ENCODE assay signal across 28 mouse cellular contexts in genomic region chr2:72240691-72241090, GRCm38 (mm10). TPM values are rescaled to one million over a fixed set of nuclear protein-coding genes. Genes with fewer than 3 reads are reported as not detected.
DNase-seq lines count a peak whose midpoint lies in the region; ATAC-seq and TF ChIP-seq lines count a peak whose summit lies in the region.
"Had no signal": no experiment of that assay in that cellular context is flagged by ENCODE, and none has a peak within 500 bp of the region (broad histone marks: within the 10 kb centered on the region; RNA-seq: fewer than 3 reads in every experiment).

No protein-coding gene starts in this region.

- ATAC-seq in heart, postnatal 0 days (ENCODE audit: insufficient read depth, low read depth): no peak
- ATAC-seq in stomach, embryonic 16.5 days (ENCODE audit: insufficient read depth, low FRiP score): 0 out of 2 replicates have a peak, but pooled peaks have one; percentile 10
- no peak for ATAC-seq in stomach, postnatal 0 days (ENCODE audit: low FRiP score, low TSS enrichment)
- ATAC-seq in embryonic facial prominence, embryonic 14.5 days (ENCODE audit: low read depth): no peak
- ATAC-seq in limb, embryonic 14.5 days (ENCODE audit: low FRiP score, low read depth): no peak
- ATAC-seq: activated CD4-positive, CD25-positive, alpha-beta regulatory T cell, adult 4 months; forebrain, postnatal 0 days; hindbrain, embryonic 16.5 days had no signal

- no peak for TF ChIP-seq CTCF in heart, postnatal 0 days (IDR thresholded peaks at IDR 0.05; ENCODE audit: low read depth)
- no peak for TF ChIP-seq CTCF in heart, adult 2 months (IDR thresholded peaks at IDR 0.05)
- TF ChIP-seq CTCF in stomach, postnatal 0 days (IDR thresholded peaks at IDR 0.05; ENCODE audit: low read depth): no peak

- no peaks in the 10 kb centered on the region for H3K79me2 ChIP-seq in heart, adult 2 months (replicated peaks; ENCODE audit: control insufficient read depth, insufficient read depth, low read length)

- WGBS in heart, postnatal 0 days: 87% methylated on average over 7 of the region's 7 CpGs
- WGBS in heart, adult 2 months: 86% methylated on average over 7 of the region's 7 CpGs
- 83% methylated on average over 7 of the region's 7 CpGs for WGBS in stomach, embryonic 16.5 days
- 87% methylated on average over 7 of the region's 7 CpGs for WGBS in stomach, postnatal 0 days
- WGBS in embryonic facial prominence, embryonic 14.5 days: 84% methylated on average over 7 of the region's 7 CpGs
- WGBS in limb, embryonic 14.5 days: 77% methylated on average over 7 of the region's 7 CpGs

- no peak overlapping the region for H3K4me2 ChIP-seq in heart, postnatal 0 days (ENCODE audit: low read depth, low read length)
- H3K4me2 ChIP-seq in stomach, embryonic 16.5 days (ENCODE audit: low read depth, low read length): no peak overlapping the region
- no peak overlapping the region for H3K4me2 ChIP-seq in stomach, postnatal 0 days (replicated peaks; ENCODE audit: low read depth)
- no peak overlapping the region for H3K4me2 ChIP-seq in embryonic facial prominence, embryonic 14.5 days (ENCODE audit: low read depth, low read length)
- H3K4me2 ChIP-seq in limb, embryonic 14.5 days (replicated peaks; ENCODE audit: low read depth, low read length, severe bottlenecking): no peak overlapping the region
- H3K4me2 ChIP-seq: forebrain, embryonic 12.5 days; lung, embryonic 15.5 days; midbrain, embryonic 12.5 days; neural tube, embryonic 13.5 days had no signal

- DNase-seq in heart, postnatal 0 days (ENCODE audit: low spot score): no peak
- no peak for DNase-seq in heart, adult 2 months
- no peak for DNase-seq in stomach, postnatal 0 days (ENCODE audit: low spot score)
- no peak for DNase-seq in embryonic facial prominence, embryonic 14.5 days (ENCODE audit: low spot score)
- DNase-seq in limb, embryonic 14.5 days (ENCODE audit: low spot score): no peak
- no peak for DNase-seq in embryo, embryonic 10 days (ENCODE audit: low spot score)
- no peak for DNase-seq in frontal cortex, postnatal 10 days (ENCODE audit: low spot score in 2 of 2)
- DNase-seq: adrenal gland, adult 8-10 months; B cell, adult 2 months; cerebellum, adult 2 months; cerebellum, postnatal 14 days; forebrain, postnatal 0 days; gastrocnemius, postnatal 14 days; heart, postnatal 14 days; kidney, adult 2 months; layer of hippocampus, postnatal 36 days; lung, postnatal 36 days; right cerebral cortex, postnatal 4 days had no signal

- no peaks in the 10 kb centered on the region for H3K27me3 ChIP-seq in heart, postnatal 0 days (ENCODE audit: control insufficient read depth, insufficient read depth, low read length)
- H3K27me3 ChIP-seq in heart, adult 2 months (ENCODE audit: control insufficient read depth, insufficient read depth, low read length): no peaks in the 10 kb centered on the region
- H3K27me3 ChIP-seq in stomach, embryonic 16.5 days (ENCODE audit: control insufficient read depth, insufficient read depth, low read length): no peaks in the 10 kb centered on the region
- H3K27me3 ChIP-seq in stomach, postnatal 0 days (ENCODE audit: control insufficient read depth, insufficient read depth, low read length): no peaks in the 10 kb centered on the region
- H3K27me3 ChIP-seq in embryonic facial prominence, embryonic 14.5 days (replicated peaks; ENCODE audit: control insufficient read depth, insufficient read depth, low read length): no peaks in the 10 kb centered on the region
- H3K27me3 ChIP-seq in limb, embryonic 14.5 days (ENCODE audit: control insufficient read depth, insufficient read depth, low read length): no peaks in the 10 kb centered on the region
- H3K27me3 ChIP-seq: lung, embryonic 15.5 days; midbrain, embryonic 12.5 days had no signal

- H3K36me3 ChIP-seq in heart, postnatal 0 days (replicated peaks; ENCODE audit: control insufficient read depth, insufficient read depth, low read length): no peaks in the 10 kb centered on the region
- H3K36me3 ChIP-seq in heart, adult 2 months (ENCODE audit: control insufficient read depth, insufficient read depth, low read length): peaks cover 6% of the 10 kb centered on the region
- H3K36me3 ChIP-seq in stomach, embryonic 16.5 days (ENCODE audit: control insufficient read depth, insufficient read depth, low read length): no peaks in the 10 kb centered on the region
- no peaks in the 10 kb centered on the region; the same call in 1 of the 2 replicates for H3K36me3 ChIP-seq in stomach, postnatal 0 days (ENCODE audit: control insufficient read depth, insufficient read depth, low read length)
- no peaks in the 10 kb centered on the region for H3K36me3 ChIP-seq in embryonic facial prominence, embryonic 14.5 days (ENCODE audit: control insufficient read depth, insufficient read depth, low read length)
- no peaks in the 10 kb centered on the region for H3K36me3 ChIP-seq in limb, embryonic 14.5 days (ENCODE audit: control insufficient read depth, insufficient read depth, low read length)
- H3K36me3 ChIP-seq: forebrain, embryonic 12.5 days; lung, embryonic 15.5 days; midbrain, embryonic 12.5 days; neural tube, embryonic 13.5 days had no signal

- no peak for TF ChIP-seq POLR2A in heart, adult 2 months (IDR thresholded peaks at IDR 0.05; ENCODE audit: insufficient read depth, low read depth, low read length)
- no peak for TF ChIP-seq POLR2A in limb, embryonic 14.5 days (IDR thresholded peaks at IDR 0.05; ENCODE audit: borderline replicate concordance, extremely low read depth, insufficient read depth, insufficient read length)

- intact Hi-C loops in heart, adult 2 months (cut with DNase I): no loop called here

- H3K9me3 ChIP-seq in heart, postnatal 0 days (replicated peaks; ENCODE audit: control insufficient read depth, low read length): no peaks in the 10 kb centered on the region
- no peaks in the 10 kb centered on the region for H3K9me3 ChIP-seq in stomach, embryonic 16.5 days (replicated peaks; ENCODE audit: control insufficient read depth, low read length)
- H3K9me3 ChIP-seq in stomach, postnatal 0 days (ENCODE audit: control insufficient read depth, low read length): no peaks in the 10 kb centered on the region
- no peaks in the 10 kb centered on the region for H3K9me3 ChIP-seq in embryonic facial prominence, embryonic 14.5 days (ENCODE audit: control insufficient read depth, low read length)
- no peaks in the 10 kb centered on the region for H3K9me3 ChIP-seq in limb, embryonic 14.5 days (ENCODE audit: control insufficient read depth, low read length)
- H3K9me3 ChIP-seq: forebrain, embryonic 12.5 days; lung, embryonic 15.5 days; midbrain, embryonic 12.5 days; neural tube, embryonic 13.5 days had no signal

- H3K4me1 ChIP-seq in heart, postnatal 0 days (ENCODE audit: control insufficient read depth, insufficient read depth): peaks cover 32% of the 10 kb centered on the region
- peaks cover 3% of the 10 kb centered on the region for H3K4me1 ChIP-seq in heart, adult 2 months (ENCODE audit: control insufficient read depth, insufficient read depth, low read length)
- H3K4me1 ChIP-seq in stomach, embryonic 16.5 days (ENCODE audit: control insufficient read depth, insufficient read depth, low read length): 0 out of 2 replicates have a peak, but pooled peaks cover 6% of the 10 kb centered on the region
- no peaks in the 10 kb centered on the region for H3K4me1 ChIP-seq in stomach, postnatal 0 days (replicated peaks; ENCODE audit: control insufficient read depth, insufficient read depth)
- peaks cover 25% of the 10 kb centered on the region for H3K4me1 ChIP-seq in embryonic facial prominence, embryonic 14.5 days (ENCODE audit: control insufficient read depth, insufficient read depth, low read length)
- peaks cover 46% of the 10 kb centered on the region for H3K4me1 ChIP-seq in limb, embryonic 14.5 days (ENCODE audit: control insufficient read depth, insufficient read depth, low read length)

- H3K4me3 ChIP-seq in heart, postnatal 0 days (ENCODE audit: low read depth, low read length): no peak overlapping the region
- no peak overlapping the region for H3K4me3 ChIP-seq in heart, adult 2 months
- H3K4me3 ChIP-seq in stomach, embryonic 16.5 days (replicated peaks; ENCODE audit: low read length): no peak overlapping the region
- H3K4me3 ChIP-seq in stomach, postnatal 0 days (ENCODE audit: low read depth, low read length): no peak overlapping the region
- H3K4me3 ChIP-seq in embryonic facial prominence, embryonic 14.5 days (ENCODE audit: low read depth, low read length): no peak overlapping the region
- no peak overlapping the region for H3K4me3 ChIP-seq in limb, embryonic 14.5 days (replicated peaks; ENCODE audit: low read length)
- H3K4me3 ChIP-seq: erythroblast, embryonic 14.5 days; forebrain, embryonic 12.5 days; lung, embryonic 15.5 days; midbrain, embryonic 12.5 days; neural tube, embryonic 13.5 days had no signal

- no peak overlapping the region for H3K9ac ChIP-seq in heart, postnatal 0 days (replicated peaks; ENCODE audit: low read depth, low read length)
- no peak overlapping the region for H3K9ac ChIP-seq in heart, adult 2 months (ENCODE audit: low read depth, low read length)
- no peak overlapping the region for H3K9ac ChIP-seq in stomach, embryonic 16.5 days (ENCODE audit: low read length)
- H3K9ac ChIP-seq in stomach, postnatal 0 days (ENCODE audit: low read length): no peak overlapping the region
- H3K9ac ChIP-seq in embryonic facial prominence, embryonic 14.5 days (ENCODE audit: low read depth, low read length): no peak overlapping the region
- H3K9ac ChIP-seq in limb, embryonic 14.5 days (ENCODE audit: low read depth, low read length, severe bottlenecking): no peak overlapping the region
- H3K9ac ChIP-seq: forebrain, embryonic 12.5 days; forebrain, postnatal 0 days; liver, embryonic 14.5 days; lung, embryonic 15.5 days; midbrain, embryonic 12.5 days; neural tube, embryonic 13.5 days had no signal

- no peak for TF ChIP-seq EP300 in heart, postnatal 0 days (IDR thresholded peaks at IDR 0.05; ENCODE audit: low read depth)
- TF ChIP-seq EP300 in heart, adult 2 months (IDR thresholded peaks at IDR 0.05; ENCODE audit: insufficient read depth, low read depth, low read length): no peak
- TF ChIP-seq EP300 in stomach, postnatal 0 days (optimal IDR thresholded peaks at IDR 0.05): no peak

- H3K27ac ChIP-seq in heart, postnatal 0 days (ENCODE audit: low read depth): peak overlapping the region; percentile 17; the same call in 1 of the 2 replicates
- H3K27ac ChIP-seq in heart, adult 2 months: no peak overlapping the region
- no peak overlapping the region for H3K27ac ChIP-seq in stomach, embryonic 16.5 days (ENCODE audit: low read length)
- H3K27ac ChIP-seq in stomach, postnatal 0 days (replicated peaks): no peak overlapping the region
- peak overlapping the region; percentile 78 for H3K27ac ChIP-seq in embryonic facial prominence, embryonic 14.5 days (replicated peaks; ENCODE audit: low read depth, low read length)
- 0 out of 2 replicates have a peak overlapping the region, but pooled peaks have one; percentile 3 for H3K27ac ChIP-seq in limb, embryonic 14.5 days (replicated peaks; ENCODE audit: low read depth, low read length)
- H3K27ac ChIP-seq: forebrain, embryonic 12.5 days; kidney, postnatal 0 days; liver, embryonic 14.5 days; lung, embryonic 15.5 days; midbrain, embryonic 12.5 days; neural tube, embryonic 13.5 days had no signal

RNA-seq across cellular contexts. Expression of gene Map3k20, which starts 44.7 kb away (rescaled TPM):
- total RNA-seq in heart, postnatal 0 days (2014; rRNA removed; ENCODE audit: low replicate concordance): 95.0 and 108 TPM in 2 replicates
- 24.4 and 26.1 TPM in 2 replicates for polyA plus RNA-seq in heart, postnatal 0 days (2015; fragmentation: Nextera tagmentation; extraction: Ambion mirVana)
- total RNA-seq in heart, adult 2 months (2021): 100 to 1,000 TPM; 275 to 303 TPM
- polyA plus RNA-seq in heart, adult 2 months (2012; rRNA removed): 75.1 and 124 TPM in 2 replicates
- 24.6 and 25.0 TPM in 2 replicates for polyA plus RNA-seq in stomach, embryonic 16.5 days (2015; fragmentation: Nextera tagmentation; extraction: Ambion mirVana)
- polyA plus RNA-seq in stomach, postnatal 0 days (2015; fragmentation: Nextera tagmentation; extraction: Ambion mirVana): 15.9 and 17.0 TPM in 2 replicates
- 20.4 and 22.3 TPM in 2 replicates for polyA plus RNA-seq in embryonic facial prominence, embryonic 14.5 days (2014; fragmentation: Nextera tagmentation; extraction: Ambion mirVana)
- 13.4 and 14.6 TPM in 2 replicates for polyA plus RNA-seq in limb, embryonic 14.5 days (2012; rRNA removed)
- polyA plus RNA-seq in limb, embryonic 14.5 days (2014; fragmentation: Nextera tagmentation; extraction: Ambion mirVana): 18.2 and 21.1 TPM in 2 replicates

Comparison
In these comparisons a context has a peak if more than half of its experiments do, and no peak if none do; other contexts are left out.
1. H3K27ac ChIP-seq: peak in heart, postnatal 0 days (single experiment), embryonic facial prominence, embryonic 14.5 days (single experiment) and limb, embryonic 14.5 days (single experiment); none in heart, adult 2 months (single experiment), stomach, embryonic 16.5 days (single experiment) and stomach, postnatal 0 days (single experiment).